Mouse (Mus musculus): ENCODE measurements at regions not wholly inside any gene's neighbourhood (a gene's known extent, or its start where the extent isn't known, plus 50 kb on each side); places are given as distances from the start of the nearest gene placed in this dataset.

GRCm38 (mm10) chr11:93808431-93808830 lies 77.1 kb downstream of the Utp18 start:
- H3K4me3 ChIP-seq (ENCODE audit: low read length): no peak overlapping the region
- H3K27me3 ChIP-seq (ENCODE audit: control insufficient read depth, insufficient read depth, low read length): no peaks in the 10 kb centered on the region

DNA sequence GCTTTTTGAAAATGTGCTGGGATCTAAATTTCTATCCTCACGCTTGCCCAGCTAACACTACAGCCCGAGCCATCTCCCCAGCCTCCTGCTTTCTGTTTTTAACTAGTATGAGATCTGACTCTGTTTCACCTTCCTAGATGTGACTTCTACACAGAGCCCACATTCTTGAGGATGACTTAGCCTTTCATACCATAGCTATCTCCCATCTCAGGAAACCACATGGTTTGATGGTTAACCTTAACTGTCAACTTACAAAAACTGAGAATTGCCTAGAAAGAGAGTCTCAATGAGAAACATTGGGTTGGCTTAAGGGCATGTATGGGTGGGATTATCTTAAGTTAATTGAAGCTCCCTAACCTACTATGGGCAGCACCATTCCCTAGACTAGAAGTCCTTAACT lies 78.4 kb downstream of the Utp18 start:
- Histone ChIP-seq H3K27ac (ENCODE audit: low read length) (no peak overlapping the region), H3K4me3 (ENCODE audit: low read length) (no peak overlapping the region), H3K9ac (ENCODE audit: low read length) (no peak overlapping the region), H3K27me3 (ENCODE audit: control insufficient read depth, insufficient read depth, low read length) (no peaks in the 10 kb centered on the region), H3K4me1 (ENCODE audit: control insufficient read depth, insufficient read depth, low read length) (no peaks in the 10 kb centered on the region), H3K4me2 (ENCODE audit: low read depth, low read length) (no peak overlapping the region), H3K9me3 (replicated peaks; ENCODE audit: control insufficient read depth, low read length) (no peaks in the 10 kb centered on the region), H3K36me3 (ENCODE audit: control insufficient read depth, insufficient read depth) (no peaks in the 10 kb centered on the region)
- WGBS: 86% methylated on average over 2 of the region's 2 CpGs
- ATAC-seq (replicated peaks; ENCODE audit: extremely low read depth, insufficient read depth, low FRiP score): no peak

More at GRCm38 (mm10) chr11:93808431-93808830, 77.1 kb downstream of the Utp18 start:
- H3K9me3 ChIP-seq (replicated peaks; ENCODE audit: control insufficient read depth, low read length): no peaks in the 10 kb centered on the region
- H3K9ac ChIP-seq (ENCODE audit: low read length): no peak overlapping the region
- 70% methylated on average over 12 of the region's 12 CpGs for WGBS
- H3K27ac ChIP-seq (ENCODE audit: low read length): no peak overlapping the region
- no peaks in the 10 kb centered on the region for H3K4me1 ChIP-seq (ENCODE audit: control insufficient read depth, insufficient read depth, low read length)
- no peaks in the 10 kb centered on the region for H3K36me3 ChIP-seq (ENCODE audit: control insufficient read depth, insufficient read depth)
- H3K4me2 ChIP-seq (ENCODE audit: low read depth, low read length): no peak overlapping the region
- no peak for ATAC-seq (replicated peaks; ENCODE audit: extremely low read depth, insufficient read depth, low FRiP score)

DNA sequence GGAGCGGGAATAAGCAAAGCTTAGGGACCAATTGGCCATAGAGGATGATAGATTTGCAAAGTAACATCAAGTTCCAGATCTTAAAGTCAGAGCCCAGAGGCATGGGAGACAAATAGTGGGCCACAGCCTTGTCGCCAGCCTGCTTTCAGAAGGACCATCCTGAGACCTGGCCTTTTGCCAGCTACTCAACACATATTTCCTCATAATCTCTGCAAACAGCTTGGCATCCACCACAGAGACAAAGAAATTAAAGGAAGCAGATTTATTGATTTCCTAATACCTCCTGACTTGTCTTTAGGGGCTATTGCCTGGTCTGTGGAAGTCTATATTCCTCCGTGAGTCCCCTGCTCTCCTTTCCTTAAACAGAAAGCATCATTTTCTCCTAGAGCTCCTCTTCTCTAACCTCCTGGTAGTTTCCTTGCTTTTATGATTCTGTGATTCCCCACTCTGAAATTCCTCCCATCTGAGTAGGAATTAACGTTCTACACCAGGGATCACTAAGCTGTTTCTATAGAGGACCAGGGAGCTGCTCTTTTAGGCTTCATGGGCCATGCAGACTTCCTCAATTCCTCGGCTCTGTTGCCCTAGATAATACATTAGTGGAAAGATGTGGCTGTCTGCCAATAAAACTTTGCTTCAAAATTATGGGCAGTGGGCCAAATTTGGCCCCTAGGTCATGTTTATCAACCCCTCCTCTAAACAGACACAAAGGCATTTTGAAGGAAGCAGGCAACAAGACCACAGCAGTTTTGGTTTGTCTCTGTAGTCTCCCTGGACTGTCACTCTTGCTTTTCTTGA lies 114.2 kb downstream of the Utp18 start:
- Histone ChIP-seq H3K4me2 (ENCODE audit: low read depth, low read length) (no peak overlapping the region), H3K4me1 (ENCODE audit: control insufficient read depth, insufficient read depth, low read length) (0 out of 2 replicates have a peak, but pooled peaks cover 2% of the 10 kb centered on the region), H3K4me3 (ENCODE audit: low read length) (no peak overlapping the region), H3K9ac (ENCODE audit: low read length) (no peak overlapping the region), H3K36me3 (ENCODE audit: control insufficient read depth, insufficient read depth) (no peaks in the 10 kb centered on the region), H3K27me3 (ENCODE audit: control insufficient read depth, insufficient read depth, low read length) (no peaks in the 10 kb centered on the region), H3K9me3 (replicated peaks; ENCODE audit: control insufficient read depth, low read length) (no peaks in the 10 kb centered on the region), H3K27ac (ENCODE audit: low read length) (no peak overlapping the region)
- ATAC-seq (replicated peaks; ENCODE audit: extremely low read depth, insufficient read depth, low FRiP score): no peak
- WGBS: 54% methylated on average over 5 of the region's 5 CpGs

- H3K27ac ChIP-seq (ENCODE audit: low read length): no peak overlapping the region
- H3K4me3 ChIP-seq (ENCODE audit: low read length): no peak overlapping the region
- no peaks in the 10 kb centered on the region for H3K36me3 ChIP-seq (ENCODE audit: control insufficient read depth, insufficient read depth)
- 92% methylated on average over 4 of the region's 4 CpGs for WGBS
- no peaks in the 10 kb centered on the region for H3K4me1 ChIP-seq (ENCODE audit: control insufficient read depth, insufficient read depth, low read length)
- no peak for ATAC-seq (replicated peaks; ENCODE audit: extremely low read depth, insufficient read depth, low FRiP score)
- no peak overlapping the region for H3K4me2 ChIP-seq (ENCODE audit: low read depth, low read length)
- H3K9ac ChIP-seq (ENCODE audit: low read length): no peak overlapping the region
- peaks cover 6% of the 10 kb centered on the region; the same call in 1 of the 2 replicates for H3K27me3 ChIP-seq (ENCODE audit: control insufficient read depth, insufficient read depth, low read length)
- no peaks in the 10 kb centered on the region for H3K9me3 ChIP-seq (replicated peaks; ENCODE audit: control insufficient read depth, low read length)
Observed at GRCm38 (mm10) chr11:93765961-93766360, 119.6 kb downstream of the Utp18 start.

- Histone ChIP-seq H3K4me3 (ENCODE audit: low read length) (no peak overlapping the region), H3K4me1 (ENCODE audit: control insufficient read depth, insufficient read depth, low read length) (no peaks in the 10 kb centered on the region), H3K27me3 (ENCODE audit: control insufficient read depth, insufficient read depth, low read length) (peaks cover 6% of the 10 kb centered on the region; the same call in 1 of the 2 replicates), H3K36me3 (ENCODE audit: control insufficient read depth, insufficient read depth) (no peaks in the 10 kb centered on the region), H3K27ac (ENCODE audit: low read length) (no peak overlapping the region), H3K9me3 (replicated peaks; ENCODE audit: control insufficient read depth, low read length) (no peaks in the 10 kb centered on the region), H3K9ac (ENCODE audit: low read length) (no peak overlapping the region), H3K4me2 (ENCODE audit: low read depth, low read length) (peak overlapping the region; percentile 8)
- WGBS: 23% methylated on average over 18 of the region's 18 CpGs
- no peak for ATAC-seq (replicated peaks; ENCODE audit: extremely low read depth, insufficient read depth, low FRiP score)
Observed at GRCm38 (mm10) chr11:93762832-93763530, 122.6 kb downstream of the Utp18 start.

DNA sequence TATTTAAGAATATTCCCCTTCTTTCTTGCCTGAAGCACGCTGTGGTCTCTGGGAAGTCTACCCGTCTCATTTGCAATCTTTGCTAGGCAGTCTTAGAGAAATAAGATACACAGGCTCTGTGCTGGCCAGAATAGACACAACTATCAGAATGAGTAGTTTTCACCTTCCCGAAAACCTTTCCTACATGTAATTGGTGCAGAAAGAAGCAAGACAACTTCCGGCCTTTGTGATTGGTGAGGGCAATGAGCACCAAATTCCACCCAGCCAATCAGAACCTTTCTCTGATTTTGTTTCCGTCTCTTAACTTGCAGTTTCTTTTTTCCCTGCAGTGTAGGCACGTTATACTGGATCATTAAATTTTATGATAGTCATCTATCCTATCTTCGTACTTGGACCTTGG lies 127.7 kb downstream of the Utp18 start:
- Histone ChIP-seq H3K27me3 (ENCODE audit: control insufficient read depth, insufficient read depth, low read length) (peaks cover 3% of the 10 kb centered on the region; the same call in 1 of the 2 replicates), H3K4me1 (ENCODE audit: control insufficient read depth, insufficient read depth, low read length) (no peaks in the 10 kb centered on the region), H3K4me2 (ENCODE audit: low read depth, low read length) (no peak overlapping the region), H3K36me3 (ENCODE audit: control insufficient read depth, insufficient read depth) (no peaks in the 10 kb centered on the region), H3K27ac (ENCODE audit: low read length) (no peak overlapping the region), H3K9ac (ENCODE audit: low read length) (no peak overlapping the region), H3K9me3 (replicated peaks; ENCODE audit: control insufficient read depth, low read length) (no peaks in the 10 kb centered on the region), H3K4me3 (ENCODE audit: low read length) (no peak overlapping the region)
- ATAC-seq (replicated peaks; ENCODE audit: extremely low read depth, insufficient read depth, low FRiP score): no peak
- 80% methylated on average over 7 of the region's 7 CpGs for WGBS

GRCm38 (mm10) chr11:93736618-93737017 lies 148.9 kb downstream of the Utp18 start:
- H3K4me2 ChIP-seq (ENCODE audit: low read depth, low read length): no peak overlapping the region
- no peak overlapping the region for H3K27ac ChIP-seq (ENCODE audit: low read length)
- no peaks in the 10 kb centered on the region for H3K36me3 ChIP-seq (ENCODE audit: control insufficient read depth, insufficient read depth)
- no peak overlapping the region for H3K9ac ChIP-seq (ENCODE audit: low read length)
- 87% methylated on average over 10 of the region's 10 CpGs for WGBS
- no peaks in the 10 kb centered on the region for H3K27me3 ChIP-seq (ENCODE audit: control insufficient read depth, insufficient read depth, low read length)
- H3K4me3 ChIP-seq (ENCODE audit: low read length): no peak overlapping the region
- ATAC-seq (replicated peaks; ENCODE audit: extremely low read depth, insufficient read depth, low FRiP score): no peak
- H3K9me3 ChIP-seq (replicated peaks; ENCODE audit: control insufficient read depth, low read length): no peaks in the 10 kb centered on the region
- no peaks in the 10 kb centered on the region for H3K4me1 ChIP-seq (ENCODE audit: control insufficient read depth, insufficient read depth, low read length)

DNA sequence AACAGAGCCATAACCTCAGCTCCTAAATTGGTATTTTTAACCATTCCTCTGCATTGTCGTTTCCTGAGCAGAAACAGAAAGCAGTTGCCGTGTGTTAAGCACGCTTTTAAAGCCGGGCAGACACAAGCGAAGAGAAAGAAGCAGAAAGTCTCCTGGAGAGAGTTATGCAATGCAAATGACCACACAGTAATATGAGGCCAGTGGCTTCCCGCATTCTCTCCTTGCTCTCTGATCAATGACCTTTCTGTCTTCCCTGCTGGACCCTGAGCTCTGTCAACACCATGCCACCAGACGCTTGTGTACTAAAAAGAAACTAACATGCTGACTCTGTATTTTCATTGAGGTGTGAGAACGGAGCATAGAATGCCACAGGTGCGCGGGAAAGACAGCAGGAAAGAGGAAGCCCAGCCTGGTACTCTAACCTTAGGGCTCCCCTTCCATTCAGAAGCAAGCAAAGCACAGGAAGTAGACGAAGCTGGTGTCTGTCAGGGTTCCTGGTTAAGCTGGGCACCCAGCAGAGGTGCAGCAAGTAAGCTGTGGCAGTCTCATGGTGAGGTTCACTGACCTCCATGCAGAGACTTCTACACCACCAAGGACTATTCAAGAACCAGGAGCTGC lies 151.9 kb downstream of the Utp18 start:
- WGBS: 37% methylated on average over 11 of the region's 11 CpGs
- Histone ChIP-seq H3K27me3 (ENCODE audit: control insufficient read depth, insufficient read depth, low read length) (no peaks in the 10 kb centered on the region), H3K4me3 (ENCODE audit: low read length) (no peak overlapping the region), H3K27ac (ENCODE audit: low read length) (no peak overlapping the region), H3K4me2 (ENCODE audit: low read depth, low read length) (peak overlapping the region; percentile 31), H3K9ac (ENCODE audit: low read length) (no peak overlapping the region), H3K9me3 (replicated peaks; ENCODE audit: control insufficient read depth, low read length) (no peaks in the 10 kb centered on the region), H3K36me3 (ENCODE audit: control insufficient read depth, insufficient read depth) (no peaks in the 10 kb centered on the region), H3K4me1 (ENCODE audit: control insufficient read depth, insufficient read depth, low read length) (no peaks in the 10 kb centered on the region)
- ATAC-seq (replicated peaks; ENCODE audit: extremely low read depth, insufficient read depth, low FRiP score): no peak

DNA sequence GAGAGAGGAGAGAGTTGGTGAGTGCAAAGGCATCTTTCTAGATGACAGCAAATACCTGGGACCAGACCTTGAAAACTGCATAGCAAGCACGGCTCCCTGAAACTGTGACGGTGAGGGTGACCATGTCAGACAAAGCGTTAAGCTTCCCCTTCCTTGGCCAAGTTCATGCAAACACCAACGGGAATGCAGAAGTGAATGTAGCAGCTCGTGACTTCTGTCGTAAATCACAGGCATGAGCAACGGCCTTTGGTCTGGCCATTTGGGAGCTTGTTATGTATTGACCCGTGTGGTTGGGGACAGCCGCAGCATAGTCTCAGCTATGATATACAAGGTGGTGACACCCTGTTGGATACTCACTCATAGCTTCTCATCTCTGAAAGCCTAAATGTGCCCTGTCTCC lies 156.4 kb downstream of the Utp18 start:
- H3K4me1 ChIP-seq (ENCODE audit: control insufficient read depth, insufficient read depth, low read length): no peaks in the 10 kb centered on the region
- no peak overlapping the region for H3K4me2 ChIP-seq (ENCODE audit: low read depth, low read length)
- no peak overlapping the region for H3K9ac ChIP-seq (ENCODE audit: low read length)
- no peak for ATAC-seq (replicated peaks; ENCODE audit: extremely low read depth, insufficient read depth, low FRiP score)
- H3K36me3 ChIP-seq (ENCODE audit: control insufficient read depth, insufficient read depth): no peaks in the 10 kb centered on the region
- WGBS: 80% methylated on average over 9 of the region's 9 CpGs
- H3K4me3 ChIP-seq (ENCODE audit: low read length): no peak overlapping the region
- H3K9me3 ChIP-seq (replicated peaks; ENCODE audit: control insufficient read depth, low read length): no peaks in the 10 kb centered on the region
- H3K27ac ChIP-seq (ENCODE audit: low read length): no peak overlapping the region
- H3K27me3 ChIP-seq (ENCODE audit: control insufficient read depth, insufficient read depth, low read length): no peaks in the 10 kb centered on the region

Data from heart, embryonic 16.5 days (tissue).